Mouse (Mus musculus): ENCODE data around the gene Nfix. TPM values are rescaled to one million over a fixed set of nuclear protein-coding genes. Genes with fewer than 3 reads are reported as not detected.

The Nfix gene
- total RNA-seq, 2 experiments from 2014 or later, result 256 to 266 TPM

DNA sequence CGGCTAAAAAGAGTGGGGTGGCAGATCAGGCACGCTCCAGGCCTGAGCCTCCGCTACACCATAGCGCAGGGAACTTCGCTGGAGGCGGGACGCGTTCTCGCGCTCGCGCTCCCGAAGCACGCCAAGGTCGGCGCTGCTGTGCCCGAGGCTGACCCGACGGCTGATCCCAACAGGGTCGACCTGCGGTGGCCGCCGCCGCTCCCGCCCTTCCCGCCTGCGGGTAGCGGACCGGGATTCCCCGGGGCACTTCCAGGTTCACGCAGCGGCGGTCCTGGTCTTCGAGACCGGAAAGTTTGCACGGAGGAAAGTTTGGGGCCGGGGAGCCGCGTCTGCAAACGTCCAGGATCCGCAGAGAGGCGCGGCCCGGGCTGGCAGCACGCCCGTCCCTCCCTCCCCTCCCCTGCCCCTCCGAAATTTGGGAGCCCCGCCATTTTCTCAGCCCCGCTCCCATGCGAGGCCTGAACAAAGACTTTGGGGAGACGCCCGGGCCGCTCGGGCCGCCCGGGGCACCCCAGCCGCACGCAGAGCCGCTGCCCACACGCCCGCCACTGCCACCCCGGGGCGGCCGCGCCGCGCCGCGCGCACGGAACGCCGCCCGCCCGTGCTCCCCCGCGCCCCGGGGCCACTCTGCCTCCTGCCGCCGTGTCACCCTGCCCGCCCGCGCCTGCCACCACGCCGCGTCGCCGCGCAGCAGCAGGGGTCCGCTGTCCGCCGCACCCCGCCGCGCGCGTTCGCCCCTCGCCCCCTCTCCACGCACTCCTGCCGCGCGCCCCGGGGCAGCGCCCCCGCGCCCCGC, 810 bp downstream of the Nfix start:
- peak; percentile 80 to 83 for DNase-seq
- intact Hi-C loops (cut with DNase I), result loop anchor here (2.0 kb wide), 1 partner anchor 59 kb away; no protein-coding TSS in a partner anchor

DNA sequence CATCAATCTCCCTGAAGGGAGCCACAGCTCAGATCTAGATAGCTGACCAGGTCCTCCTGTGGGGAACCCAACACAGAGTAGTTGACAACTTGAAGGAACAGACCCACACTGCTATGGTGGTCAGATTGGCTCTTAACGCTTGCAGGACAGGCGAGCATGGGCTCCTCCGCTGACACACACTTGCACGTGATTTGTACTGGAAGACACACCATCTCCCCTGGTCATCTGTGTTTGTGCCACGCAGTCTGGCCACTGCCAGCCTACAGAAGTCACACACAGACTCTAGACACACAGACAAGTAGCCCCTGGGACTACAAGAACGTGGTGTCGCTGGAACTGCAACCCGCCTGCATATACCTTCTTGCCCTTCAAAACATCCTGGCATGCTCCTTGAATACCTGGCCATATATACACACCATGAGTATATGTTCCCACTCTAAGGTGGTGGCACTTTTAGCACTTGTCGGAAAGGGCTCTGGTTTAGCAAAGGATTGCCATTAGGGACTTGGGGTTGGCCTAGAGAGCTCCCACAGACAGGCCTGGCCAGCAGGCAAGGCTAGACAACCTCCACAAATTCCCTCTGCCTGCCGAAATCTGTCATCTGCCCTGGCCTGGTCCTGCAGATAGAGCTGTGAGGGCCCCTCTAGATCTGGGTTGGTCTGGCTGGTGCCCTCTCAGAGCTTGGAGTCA, 1.6 kb downstream of the Nfix start:
- peak in 1 of 2 experiments; percentile 34 for DNase-seq
- intact Hi-C loops (cut with DNase I), result loop anchor here (2.0 kb wide), 1 partner anchor 58 kb away; no protein-coding TSS in a partner anchor

DNA sequence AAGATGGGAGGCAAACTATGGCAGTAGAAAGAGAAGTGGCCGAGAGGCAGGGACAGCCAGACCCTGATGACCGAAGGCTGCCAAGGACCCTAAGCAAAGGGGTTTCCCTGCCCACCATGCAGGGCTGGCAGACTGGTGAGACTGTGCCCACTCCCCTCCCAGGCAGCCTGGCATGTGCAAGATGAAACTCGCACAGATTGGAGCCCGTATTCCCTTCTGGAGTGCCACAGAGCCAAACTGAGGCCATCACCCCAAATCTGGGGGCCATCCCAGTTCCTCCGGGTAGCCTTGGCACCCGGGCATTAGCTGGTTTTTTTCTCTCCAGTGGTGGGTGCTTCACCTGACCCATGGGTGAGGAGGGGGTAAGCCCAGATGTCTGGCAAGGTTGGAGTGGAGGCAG, 2.2 kb downstream of the Nfix start:
- intact Hi-C loops (cut with DNase I), result loop anchor here (2.0 kb wide), 2 partner anchors 23 to 57 kb away; no protein-coding TSS in a partner anchor
- DNase-seq, result peak in 1 of 2 experiments; percentile 5

DNA sequence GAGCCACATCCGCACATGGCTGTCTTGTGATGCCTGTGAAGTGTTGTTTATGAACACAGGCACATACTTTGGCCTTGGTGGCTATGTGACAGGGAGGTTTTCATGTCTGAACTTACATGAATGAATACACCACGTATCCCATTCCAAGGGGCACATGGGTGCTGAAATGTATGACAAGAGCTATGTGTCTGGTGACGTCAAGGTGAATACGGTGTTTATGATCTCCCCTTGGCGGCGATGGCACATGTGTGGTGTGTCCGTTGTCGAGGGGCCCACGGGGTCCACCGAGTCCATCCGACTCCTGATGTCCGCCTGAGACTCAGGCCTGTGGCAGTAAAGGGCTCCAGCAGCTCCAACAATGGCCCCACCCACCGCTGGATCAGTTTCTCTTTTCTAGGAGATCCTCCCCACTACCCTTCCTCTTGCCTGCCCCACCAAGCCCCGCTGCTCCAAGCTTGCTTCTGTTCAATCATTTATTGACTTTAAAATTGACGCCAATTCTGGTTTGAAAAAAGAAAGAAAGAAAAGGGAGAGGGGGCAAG, 2.8 kb downstream of the Nfix start:
- intact Hi-C loops (cut with DNase I), result loop anchor here (2.0 kb wide), 1 partner anchor 23 kb away; no protein-coding TSS in a partner anchor
- DNase-seq, result peak in 1 of 2 experiments; percentile 31

GRCm38 (mm10) chr8:84794486-84794885, 5.7 kb downstream of the Nfix start:
- intact Hi-C loops (cut with DNase I), result no loop called here
- DNase-seq, result peak; percentile 59 to 63

DNA sequence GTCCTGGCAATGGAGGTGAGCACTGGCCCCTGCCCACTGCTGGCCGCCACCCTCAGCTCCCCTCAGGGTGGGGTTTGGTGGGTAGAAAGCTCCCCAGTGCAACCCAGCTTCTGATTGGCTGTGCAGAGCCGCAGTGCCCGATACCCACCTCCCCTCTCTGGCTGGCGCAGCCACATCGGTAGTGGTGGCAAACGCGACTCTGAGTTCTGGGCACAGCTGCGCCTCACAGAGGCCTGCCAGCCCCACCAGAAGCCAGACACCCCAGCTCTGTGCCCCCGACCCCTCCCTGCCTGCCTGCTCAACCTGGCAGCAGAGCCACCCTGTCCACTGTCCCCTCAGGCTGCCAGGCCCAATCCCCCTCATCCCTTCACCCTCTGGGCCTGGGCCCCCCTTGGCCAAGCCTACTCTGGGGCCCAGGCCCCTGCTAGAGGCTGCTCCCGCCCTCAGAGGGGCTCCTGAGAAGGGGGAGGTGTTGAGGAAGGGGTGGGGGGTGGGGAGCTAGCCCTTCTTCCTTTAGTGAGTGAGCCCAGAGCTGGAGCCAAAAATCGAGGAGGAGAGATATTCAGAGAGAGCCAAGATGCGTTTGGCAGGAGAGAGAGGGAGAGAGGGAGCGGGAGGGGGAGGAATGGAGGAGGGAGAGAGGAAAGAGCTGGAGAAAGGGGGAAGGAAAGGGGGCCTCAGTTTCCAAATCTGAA, 6.2 kb downstream of the Nfix start:
- intact Hi-C loops (cut with DNase I), result no loop called here

DNA sequence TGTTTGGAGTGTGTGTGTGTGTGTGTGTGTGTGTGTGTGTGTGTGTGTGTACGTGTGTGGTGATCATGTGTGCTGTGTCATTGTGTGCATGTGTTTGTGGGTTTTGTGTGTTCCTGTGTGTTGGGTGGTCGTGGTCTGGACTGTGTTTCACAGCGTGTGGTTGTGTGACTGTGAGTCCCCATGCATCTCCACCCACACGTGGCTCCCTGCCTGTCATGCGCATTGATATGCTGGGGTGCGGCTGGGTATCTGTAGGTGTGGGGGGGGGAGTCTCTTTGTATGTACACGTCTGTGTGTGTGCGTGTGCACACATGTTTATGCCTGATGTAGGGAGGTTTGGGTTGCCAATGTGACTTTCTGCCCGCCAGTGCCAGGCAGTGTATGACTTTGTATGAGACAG, 7.0 kb downstream of the Nfix start:
- intact Hi-C loops (cut with DNase I), result no loop called here
- DNase-seq, result no peak

More for the DNA sequence above, 6.2 kb downstream of the Nfix start:
- peak; percentile 78 to 84 for DNase-seq

GRCm38 (mm10) chr8:84792429-84792947, 7.7 kb downstream of the Nfix start:
- peak; percentile 47 to 56 for DNase-seq
- intact Hi-C loops (cut with DNase I), result no loop called here

- intact Hi-C loops (cut with DNase I), result no loop called here
- peak; percentile 28 to 37 for DNase-seq
These were observed 9.6 kb downstream of the Nfix start for GRCm38 (mm10) chr8:84790537-84790936.

DNA sequence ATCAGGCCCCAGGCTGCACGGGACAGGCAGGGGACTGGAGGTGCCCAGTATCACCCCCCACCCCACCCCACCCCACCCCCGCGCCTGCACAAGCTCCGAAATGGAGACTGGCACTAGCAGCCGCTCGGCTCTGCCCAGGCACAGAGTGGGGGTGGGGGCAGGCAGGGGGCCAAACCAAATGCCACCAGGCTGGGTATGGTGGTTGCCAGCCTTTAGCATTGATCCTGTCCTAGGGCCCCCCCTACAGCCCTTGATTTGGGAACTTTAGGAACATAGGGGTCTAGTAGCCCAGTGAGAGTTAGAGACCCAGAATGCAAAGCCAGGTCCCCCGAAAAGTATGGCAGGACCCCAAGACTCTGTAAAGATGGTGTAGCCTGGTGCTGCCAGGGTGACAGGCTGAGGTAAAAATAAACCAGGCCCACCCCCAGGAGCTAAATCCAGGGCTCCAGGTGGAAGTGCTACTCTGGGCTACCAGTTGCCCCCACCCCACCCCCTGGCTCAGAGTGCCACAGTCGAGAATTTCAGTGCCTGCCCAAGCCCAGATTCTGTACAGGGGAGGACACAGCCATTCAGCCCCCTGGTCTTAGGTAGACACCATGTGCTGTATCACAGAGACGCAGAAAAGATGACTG, 10.2 kb downstream of the Nfix start:
- DNase-seq, result peak; percentile 67 to 69
- intact Hi-C loops (cut with DNase I), result no loop called here

GRCm38 (mm10) chr8:84789345-84789744, 10.8 kb downstream of the Nfix start:
- intact Hi-C loops (cut with DNase I), result no loop called here
- peak; percentile 32 to 33 for DNase-seq

DNA sequence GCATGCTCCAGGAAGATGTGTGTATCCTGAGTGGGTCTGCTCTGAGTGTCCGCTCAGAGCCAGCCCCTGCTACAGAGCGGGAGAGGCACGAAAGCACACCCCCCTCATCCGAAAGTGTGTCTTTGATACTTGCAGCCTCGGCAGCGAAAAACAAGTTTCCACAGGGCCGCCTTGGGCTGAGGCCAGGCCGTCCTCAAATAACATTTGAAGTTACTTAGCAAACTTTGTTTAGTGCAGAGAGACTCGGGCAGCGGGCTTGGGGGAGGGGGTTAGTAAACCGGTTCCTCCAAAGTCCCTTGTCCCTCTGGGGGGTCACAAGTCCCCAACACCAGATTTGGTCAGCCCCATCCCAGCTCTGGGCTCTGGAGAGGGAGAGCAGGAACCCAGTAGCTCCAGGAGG, 11.2 kb downstream of the Nfix start:
- DNase-seq, result peak; percentile 90
- intact Hi-C loops (cut with DNase I), result no loop called here

- peak in 1 of 2 experiments; percentile 30 for DNase-seq
- intact Hi-C loops (cut with DNase I), result no loop called here
These were observed 12.4 kb downstream of the Nfix start for GRCm38 (mm10) chr8:84787523-84788302.

GRCm38 (mm10) chr8:84786801-84787467, 13.2 kb downstream of the Nfix start:
- intact Hi-C loops (cut with DNase I), result no loop called here
- DNase-seq, result no peak

- intact Hi-C loops (cut with DNase I), result no loop called here
- peak; percentile 85 to 86 for DNase-seq
These were observed 14.1 kb downstream of the Nfix start for GRCm38 (mm10) chr8:84785756-84786677.

DNA sequence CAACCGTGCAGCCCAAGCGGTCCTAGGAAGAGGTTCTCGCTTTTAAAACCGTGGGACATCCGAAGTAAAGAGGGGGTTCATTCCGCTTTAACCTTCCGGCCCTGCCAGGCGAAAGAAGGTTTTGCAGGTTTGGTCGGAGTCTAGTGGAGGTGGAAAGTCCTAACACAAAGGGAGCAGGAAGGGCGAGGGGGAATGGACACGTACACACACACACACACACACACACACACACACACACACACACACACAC, 14.7 kb downstream of the Nfix start:
- no peak for DNase-seq
- intact Hi-C loops (cut with DNase I), result no loop called here

DNA sequence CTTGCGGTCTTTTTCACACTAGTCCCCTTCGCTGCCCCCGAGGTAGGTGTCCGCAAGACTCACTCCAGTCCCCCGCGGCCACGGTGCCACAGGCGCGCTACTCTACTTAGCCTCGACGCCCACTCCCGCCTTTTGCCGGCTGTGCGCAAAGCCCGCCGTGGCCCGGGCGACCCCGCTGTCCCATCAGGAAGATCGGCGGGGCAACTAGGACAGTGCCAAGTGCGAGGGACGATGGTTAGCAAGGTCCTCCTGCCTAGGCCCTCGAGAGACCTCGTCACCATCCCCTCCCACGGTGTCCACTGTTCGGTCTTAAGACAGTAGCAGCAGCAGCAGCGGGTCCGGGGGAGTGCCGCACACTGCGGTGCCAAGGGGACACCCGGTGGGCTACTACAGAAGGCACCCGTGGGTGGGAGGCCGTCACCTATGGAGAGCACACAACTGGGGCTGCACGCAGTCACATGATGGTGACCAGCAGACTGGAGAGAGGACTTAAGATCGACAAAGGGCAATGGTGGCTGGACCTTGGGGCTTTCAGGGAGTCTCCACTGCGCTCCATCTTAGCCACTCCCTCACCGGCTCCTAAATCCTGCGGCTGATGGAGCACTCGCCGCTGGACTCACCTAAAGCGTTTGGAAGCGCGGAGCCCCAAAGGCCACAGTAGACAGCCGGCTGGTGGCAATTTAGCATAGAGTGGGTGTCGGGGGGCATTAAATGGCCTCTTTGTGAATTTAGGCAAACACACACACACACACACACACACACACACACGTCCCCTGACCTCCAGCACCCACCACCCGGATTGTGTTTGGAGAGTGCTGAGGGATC, 15.3 kb downstream of the Nfix start:
- intact Hi-C loops (cut with DNase I), result no loop called here

More for the DNA sequence above, 15.3 kb downstream of the Nfix start:
- DNase-seq, result peak in 1 of 2 experiments; percentile 37
